Mouse (Mus musculus) left cerebral cortex, adult 9 months (tissue): Measurements from ENCODE around the gene Zfp346.

Source experiments
- DNase-seq, 2 experiments: peaks; one replicate each; pipeline ENCODE4 v3.0.0; 2022; ENCODE audit warnings: low spot score in 2 of 2

Zfp346 gene

DNA sequence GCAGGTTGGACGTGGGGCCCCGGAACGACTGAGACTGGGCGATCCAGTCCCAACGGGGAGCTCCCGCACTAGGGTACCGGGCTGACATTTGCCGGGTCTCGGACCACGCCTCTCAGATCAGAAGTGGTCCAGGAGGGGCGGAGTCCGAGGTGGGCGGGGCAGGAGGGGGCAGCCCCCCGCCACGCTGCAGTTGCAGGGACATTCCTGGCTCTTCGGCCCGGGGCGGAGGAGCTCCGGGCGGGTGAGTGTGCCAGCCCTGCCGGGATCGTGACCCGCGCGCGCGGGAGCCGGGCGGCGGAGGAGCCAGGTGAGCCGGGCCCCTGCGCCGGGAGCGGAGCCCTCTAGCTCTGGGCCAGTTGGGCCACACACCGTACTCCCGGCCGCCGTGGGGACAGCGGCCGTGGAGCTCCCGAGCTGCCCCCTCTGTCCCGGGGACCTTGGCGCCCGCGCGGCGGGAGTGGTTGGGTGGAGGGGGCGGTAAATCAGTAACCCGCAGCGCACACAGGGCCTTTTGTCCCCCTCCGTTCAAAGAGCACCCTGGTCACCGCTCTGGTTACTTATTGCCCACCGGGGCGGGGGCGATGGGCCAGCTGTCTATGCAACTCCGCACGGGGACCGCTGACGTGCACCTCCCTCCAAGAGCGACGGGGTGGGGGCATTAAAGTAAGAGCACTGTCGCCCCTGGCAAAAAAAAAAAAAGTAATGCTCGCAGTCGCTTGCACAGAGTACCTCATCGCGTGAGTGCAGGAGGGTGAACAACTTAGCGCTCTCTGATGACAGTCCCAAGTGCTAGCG lies 47.7 kb downstream of the Zfp346 start, which contains the start of gene Fgfr4:
TSS of gene Fgfr4 (plus strand) at position 20 of the 795 bp plus-strand sequence.
- DNase-seq = no peak

DNA sequence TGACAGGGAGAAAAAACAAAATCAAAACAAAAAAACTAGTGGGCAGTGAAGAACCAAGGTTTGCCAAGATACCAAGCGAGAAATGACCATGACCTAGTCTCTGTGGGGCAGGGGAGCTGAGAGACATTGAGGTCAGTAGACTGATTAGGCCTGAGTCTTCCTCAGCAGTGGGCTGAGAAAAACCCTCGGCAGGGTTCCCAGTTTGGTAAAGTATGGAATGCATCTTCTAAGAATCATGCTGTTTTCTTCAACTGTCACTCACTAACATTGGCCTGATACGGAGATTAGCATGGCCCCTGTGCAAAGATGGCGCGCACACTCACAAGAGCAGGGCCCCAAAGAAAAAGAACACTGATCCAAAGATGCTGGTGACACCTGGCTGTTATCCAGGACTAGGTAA lies 48.8 kb downstream of the Zfp346 start:
- DNase-seq = no peak

DNA sequence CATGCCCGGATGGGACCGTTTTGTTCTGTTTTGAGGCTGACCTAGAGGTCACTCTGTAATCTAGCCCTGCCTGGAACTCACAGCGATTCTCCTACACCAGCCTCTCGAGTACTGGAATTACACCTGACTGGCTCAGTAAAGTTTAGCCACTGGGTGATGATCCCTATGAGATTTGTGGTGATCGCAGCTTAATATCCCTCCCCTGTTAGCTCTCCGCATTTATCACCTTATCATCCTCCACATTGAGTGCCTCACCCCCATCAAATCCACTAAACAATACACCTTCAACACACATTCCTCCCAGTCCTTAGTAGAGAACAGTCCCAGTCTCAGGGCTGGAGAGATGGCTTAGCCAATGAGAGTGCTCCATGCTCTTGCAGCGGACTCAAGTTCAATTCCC lies 57.3 kb downstream of the Zfp346 start:
- no peak for DNase-seq

DNA sequence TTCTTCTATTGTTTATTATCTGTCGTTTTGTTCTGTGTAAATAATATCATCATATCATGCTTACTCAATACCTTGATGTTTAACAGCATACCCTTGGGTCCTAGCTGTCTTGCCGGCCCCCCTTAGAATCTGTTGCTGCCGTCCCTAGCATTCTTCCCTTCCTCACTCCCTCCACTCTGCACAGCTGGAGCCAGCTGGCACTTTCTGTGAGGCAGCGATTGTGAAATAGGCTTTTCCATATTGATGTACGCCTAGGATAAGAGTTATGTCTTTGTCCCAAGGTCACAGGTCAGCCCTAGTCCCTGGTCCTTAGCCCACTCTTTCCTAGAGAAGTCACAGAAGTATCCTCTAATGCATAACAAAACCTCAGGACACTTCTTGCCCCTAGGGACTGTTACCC lies 58.4 kb downstream of the Zfp346 start:
- no peak for DNase-seq

DNA sequence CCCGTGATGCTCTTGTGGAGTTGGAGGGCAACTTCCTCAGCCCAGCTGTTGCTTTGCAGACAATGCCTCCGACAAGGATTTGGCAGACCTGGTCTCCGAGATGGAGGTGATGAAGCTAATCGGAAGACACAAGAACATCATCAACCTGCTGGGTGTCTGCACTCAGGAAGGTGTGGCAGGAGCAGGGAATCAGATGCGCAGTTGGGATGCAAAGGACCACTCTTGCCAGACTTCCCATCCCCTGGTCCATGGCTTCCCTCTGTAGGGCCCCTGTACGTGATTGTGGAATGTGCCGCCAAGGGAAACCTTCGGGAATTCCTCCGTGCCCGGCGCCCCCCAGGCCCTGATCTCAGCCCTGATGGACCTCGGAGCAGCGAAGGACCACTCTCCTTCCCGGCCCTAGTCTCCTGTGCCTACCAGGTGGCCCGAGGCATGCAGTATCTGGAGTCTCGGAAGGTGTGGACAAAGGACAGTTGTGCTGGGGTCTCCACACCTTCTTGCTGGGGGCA lies 60.8 kb downstream of the Zfp346 start:
- no peak for DNase-seq

DNA sequence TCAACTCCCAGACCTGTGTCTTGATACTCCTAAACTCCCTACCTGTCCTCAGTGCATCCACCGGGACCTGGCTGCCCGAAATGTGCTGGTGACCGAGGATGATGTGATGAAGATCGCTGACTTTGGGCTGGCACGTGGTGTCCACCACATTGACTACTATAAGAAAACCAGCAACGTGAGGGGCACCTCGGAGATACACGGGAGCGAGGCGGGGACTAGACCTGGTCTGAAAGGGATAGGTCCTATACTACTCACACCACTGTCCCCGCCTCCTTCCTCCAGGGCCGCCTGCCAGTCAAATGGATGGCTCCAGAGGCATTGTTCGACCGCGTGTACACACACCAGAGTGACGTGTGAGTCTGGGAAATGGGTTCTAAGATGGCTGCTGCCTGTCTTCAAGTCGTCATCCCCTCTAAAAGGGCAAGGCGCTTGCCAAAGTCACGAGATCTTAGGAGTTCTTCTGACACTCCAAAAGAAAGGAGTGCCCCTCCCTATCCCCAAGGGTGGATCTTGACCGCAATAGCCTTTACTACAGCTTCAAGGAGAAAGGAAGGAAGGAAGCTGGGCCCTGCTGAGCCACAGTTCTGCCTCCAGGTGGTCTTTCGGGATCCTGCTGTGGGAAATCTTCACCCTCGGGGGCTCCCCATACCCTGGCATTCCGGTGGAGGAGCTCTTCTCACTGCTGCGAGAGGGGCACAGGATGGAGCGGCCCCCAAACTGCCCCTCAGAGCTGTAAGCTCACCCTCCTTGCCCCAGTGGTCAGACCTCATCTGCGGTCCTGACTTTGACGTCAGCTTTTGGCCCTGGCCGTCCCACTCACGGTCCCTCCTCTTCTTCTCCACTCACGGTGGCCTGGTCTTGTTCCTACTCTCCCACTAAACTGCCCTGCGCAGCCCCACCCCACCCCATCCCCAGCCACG lies 62.0 kb downstream of the Zfp346 start:
- no peak for DNase-seq

DNA sequence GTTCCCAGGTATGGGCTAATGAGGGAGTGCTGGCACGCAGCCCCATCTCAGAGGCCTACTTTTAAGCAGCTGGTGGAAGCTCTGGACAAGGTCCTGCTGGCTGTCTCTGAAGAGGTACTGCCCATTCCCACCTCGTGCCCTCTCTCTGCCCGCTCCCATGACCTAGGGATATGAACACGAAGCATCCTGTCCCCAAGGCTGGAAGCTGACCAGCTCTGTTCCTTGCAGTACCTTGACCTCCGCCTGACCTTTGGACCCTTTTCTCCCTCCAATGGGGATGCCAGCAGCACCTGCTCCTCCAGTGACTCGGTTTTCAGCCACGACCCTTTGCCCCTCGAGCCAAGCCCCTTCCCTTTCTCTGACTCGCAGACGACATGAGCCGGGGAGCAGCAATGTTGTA lies 62.7 kb downstream of the Zfp346 start:
- DNase-seq = no peak

DNA sequence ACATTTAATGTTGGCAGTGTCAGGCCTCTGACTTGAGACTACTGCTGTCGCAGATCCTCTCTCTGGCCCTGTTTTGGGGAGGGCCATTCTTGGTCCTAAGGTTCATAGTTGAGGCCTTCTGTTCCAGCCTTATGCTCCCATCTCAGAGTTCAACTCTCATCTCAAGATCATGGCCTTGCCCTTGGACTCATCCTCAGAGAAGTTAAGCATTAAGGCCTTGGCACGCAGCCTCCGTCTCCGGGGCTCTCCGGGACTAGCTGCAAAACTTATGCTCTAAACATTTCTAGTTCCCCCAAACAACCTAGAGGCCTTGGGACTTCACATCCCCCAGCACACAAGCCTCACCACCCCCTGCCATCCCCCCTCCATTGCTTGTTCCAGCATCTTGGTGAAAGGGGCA lies 63.1 kb downstream of the Zfp346 start:
- DNase-seq = no peak

DNA sequence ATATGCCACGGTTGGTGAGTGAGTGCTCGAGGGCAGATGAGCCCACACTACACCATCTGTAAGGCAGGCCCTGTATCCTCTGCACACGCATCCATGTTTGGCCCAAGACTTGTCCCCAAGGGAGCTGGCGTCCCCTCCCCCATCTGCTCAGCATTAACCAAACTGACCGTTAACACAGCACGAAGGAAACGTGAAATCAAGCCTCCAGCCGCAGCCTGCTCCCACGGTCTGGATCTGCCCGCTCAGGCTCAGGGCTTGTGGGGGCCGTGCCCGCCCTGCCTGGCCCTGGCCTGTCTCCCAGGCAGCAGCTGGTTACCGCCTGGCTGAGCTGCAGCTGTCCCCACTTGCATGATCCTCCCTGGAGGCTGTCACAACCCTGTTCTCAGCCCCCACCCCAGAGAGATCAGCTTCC lies 63.9 kb downstream of the Zfp346 start:
- no peak for DNase-seq

DNA sequence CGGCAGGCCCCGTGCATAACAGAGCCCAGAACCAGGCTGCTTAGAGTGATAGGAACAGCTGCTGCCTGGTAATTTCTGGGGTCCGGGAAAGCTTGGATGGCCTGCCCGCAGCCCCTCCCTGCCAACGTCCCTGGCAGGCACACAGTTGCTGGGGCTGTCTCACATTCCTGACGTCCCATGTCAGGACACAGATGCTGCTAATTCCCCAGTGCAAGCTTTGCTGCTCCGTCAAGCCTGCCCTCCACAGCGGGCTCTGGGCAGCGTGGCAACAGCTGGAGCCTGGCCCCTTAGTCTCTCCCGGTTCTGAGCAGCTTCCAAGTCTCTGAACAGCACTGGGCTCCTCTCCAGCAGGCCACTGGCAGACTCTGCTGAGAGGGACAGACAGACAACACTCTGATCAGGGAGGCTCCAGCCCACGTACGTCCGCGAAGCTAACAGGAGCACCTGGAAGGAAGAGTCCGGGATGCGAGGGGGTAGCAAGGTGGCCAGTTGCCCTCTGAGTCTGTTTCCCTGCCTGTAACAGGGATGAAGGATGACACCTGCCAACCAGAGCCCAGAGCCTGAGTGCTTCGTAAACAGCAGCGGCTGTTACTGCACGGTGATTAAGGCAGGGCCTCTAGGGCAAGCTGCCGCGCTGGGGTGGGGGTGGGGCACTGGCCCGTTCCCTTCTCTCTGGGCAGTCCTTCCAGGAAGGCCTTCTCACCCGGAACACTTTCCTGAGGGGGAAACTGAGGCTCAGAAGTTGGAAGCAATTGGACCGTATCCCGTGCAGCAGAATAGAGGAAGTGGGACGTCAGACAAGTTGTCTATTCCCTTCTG lies 66.6 kb downstream of the Zfp346 start:
- peak in 1 of 2 experiments; percentile 62 for DNase-seq

DNA sequence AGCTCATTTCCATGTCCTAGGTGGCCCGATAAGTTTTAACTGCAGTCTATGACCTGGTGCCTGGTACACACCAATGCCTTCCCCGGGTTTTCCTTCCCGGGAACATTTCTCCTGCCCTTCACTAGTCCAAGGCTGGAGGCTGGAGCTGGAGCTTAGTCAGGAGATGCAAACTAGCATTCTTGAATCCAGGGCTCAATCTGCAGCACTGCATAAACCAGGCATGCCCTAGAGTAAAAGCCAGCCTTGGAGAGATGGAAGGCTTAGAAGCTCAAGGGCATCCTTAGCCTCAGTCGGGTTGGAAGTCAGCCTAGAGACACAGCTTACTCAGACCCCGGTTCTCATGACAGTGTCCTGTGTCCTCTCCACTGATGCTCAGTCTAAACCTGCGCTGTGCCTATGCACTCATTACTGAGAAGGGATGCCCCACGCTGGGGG lies 67.2 kb downstream of the Zfp346 start:
- DNase-seq = no peak

DNA sequence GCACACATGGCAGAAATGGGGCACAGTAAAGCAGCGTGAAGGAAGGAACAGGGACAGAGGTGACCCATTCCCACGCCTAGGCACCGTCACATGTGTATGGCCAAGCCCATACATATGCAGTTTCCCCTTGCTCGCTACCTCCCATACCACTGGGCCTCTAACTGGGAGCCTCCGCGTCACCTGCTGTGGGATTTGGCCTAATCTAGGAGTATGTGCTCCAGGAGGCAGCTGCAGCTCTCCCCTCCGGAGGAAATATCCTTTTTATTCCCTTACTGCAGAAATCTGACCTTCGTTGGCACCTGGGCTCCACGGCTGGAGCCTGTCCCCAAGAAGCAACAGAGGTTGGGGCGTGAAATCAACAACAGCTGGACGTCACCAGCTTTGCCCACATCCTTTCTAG lies 69.2 kb downstream of the Zfp346 start:
- no peak for DNase-seq

DNA sequence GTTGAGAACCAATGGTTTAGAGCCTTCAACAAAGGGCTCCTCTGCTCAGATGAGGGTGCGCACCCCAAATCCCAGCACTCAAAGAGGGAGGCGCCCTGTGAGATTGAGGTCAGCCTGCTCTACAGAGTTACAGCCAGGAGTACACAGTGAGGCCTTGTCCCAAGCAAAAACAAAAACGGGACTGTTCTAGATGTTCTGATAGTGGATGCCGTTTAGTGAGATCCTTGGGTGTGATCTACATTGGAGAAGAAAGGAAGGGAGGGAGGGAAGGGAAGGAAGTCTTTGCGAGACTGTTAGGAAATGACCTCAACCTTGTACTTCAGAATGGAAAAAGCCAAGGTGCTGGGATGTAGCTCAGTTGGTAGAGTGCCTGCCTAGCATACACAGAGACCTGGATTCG lies 71.2 kb downstream of the Zfp346 start:
- DNase-seq = no peak

DNA sequence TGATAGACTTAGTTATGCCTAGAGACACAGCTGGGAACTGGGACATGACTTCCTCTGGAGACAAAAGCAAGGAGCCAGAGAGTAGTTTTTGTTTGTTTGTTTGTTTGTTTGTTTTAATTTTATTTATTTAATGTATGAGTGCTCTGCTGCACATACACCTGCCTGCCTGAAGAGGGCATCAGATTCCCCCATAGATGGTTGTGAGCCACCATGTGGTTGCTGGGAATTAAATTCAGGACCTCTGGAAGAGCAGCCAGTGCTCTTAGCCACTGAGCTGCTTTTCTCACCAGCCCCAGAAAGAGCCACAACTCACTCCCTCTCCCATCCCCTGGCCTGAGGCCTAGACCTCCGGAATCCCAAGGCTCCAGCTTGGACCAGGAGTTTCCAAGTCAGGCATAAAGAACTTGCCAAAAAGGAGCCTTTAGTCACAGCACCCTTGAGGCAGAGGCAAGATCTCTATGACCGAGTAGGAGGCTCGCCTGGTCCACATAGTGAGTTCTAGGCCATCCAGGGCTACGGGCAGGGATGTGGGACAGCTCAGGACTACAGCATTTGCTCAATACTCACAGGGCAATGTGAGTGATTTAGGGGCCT lies 72.9 kb downstream of the Zfp346 start:
- no peak for DNase-seq

DNA sequence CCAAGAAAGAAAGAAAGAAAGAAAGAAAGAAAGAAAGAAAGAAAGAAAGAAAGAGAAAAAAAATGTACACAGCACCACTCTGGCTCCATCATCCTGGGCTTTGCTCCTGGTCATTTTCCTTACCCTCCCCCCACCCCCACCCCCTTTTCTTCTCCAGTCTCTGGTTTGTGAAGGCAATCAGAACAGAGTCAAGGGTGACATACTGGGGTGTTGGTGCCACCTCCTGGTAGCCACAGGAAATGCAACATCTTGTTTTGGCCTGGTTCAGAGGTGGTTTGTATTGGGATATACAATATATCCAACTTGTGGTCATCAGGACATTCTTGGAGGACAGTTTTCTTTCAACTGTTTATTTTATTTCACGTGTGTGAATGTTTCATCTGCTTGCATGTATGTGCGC lies 73.4 kb downstream of the Zfp346 start:
- DNase-seq = peak; percentile 56 to 85

DNA sequence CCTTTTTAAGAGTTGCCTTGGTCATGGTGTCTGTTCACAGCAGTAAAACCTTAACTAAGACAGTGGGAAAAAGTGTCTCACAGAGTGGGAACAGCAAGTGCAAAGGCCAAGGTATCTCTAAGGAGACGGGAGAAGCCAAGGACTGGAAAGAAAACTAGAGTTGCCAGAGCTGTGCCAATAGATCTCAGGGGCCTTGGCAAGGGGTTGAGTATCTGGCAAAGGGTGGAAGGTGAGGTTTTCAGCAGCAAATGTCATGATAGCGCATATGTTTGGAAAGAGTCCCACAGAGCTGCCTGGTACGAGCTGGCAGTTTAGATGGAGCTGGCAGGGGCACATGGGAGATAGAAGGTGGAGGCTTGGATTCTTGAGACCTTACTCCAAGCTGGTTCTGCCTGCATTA lies 74.5 kb downstream of the Zfp346 start:
- no peak for DNase-seq

DNA sequence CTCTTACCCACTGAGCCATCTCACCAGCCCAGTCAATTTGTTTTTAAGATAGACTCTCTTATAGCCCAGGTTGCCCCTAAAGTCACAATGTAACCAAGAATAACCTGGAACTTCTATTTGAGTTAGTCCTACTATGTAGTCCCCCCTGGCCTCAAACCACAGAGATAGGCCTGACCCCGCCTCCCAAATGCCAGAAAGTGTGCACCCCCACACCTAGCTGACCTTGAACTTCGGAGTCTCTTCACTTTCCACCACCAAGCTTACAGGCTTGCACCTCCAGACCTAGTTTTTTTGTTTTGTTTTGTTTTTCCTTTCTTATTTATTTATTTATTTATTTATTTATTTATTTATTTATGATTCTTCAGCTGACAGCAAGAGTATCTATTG lies 76.7 kb downstream of the Zfp346 start:
- DNase-seq = no peak

DNA sequence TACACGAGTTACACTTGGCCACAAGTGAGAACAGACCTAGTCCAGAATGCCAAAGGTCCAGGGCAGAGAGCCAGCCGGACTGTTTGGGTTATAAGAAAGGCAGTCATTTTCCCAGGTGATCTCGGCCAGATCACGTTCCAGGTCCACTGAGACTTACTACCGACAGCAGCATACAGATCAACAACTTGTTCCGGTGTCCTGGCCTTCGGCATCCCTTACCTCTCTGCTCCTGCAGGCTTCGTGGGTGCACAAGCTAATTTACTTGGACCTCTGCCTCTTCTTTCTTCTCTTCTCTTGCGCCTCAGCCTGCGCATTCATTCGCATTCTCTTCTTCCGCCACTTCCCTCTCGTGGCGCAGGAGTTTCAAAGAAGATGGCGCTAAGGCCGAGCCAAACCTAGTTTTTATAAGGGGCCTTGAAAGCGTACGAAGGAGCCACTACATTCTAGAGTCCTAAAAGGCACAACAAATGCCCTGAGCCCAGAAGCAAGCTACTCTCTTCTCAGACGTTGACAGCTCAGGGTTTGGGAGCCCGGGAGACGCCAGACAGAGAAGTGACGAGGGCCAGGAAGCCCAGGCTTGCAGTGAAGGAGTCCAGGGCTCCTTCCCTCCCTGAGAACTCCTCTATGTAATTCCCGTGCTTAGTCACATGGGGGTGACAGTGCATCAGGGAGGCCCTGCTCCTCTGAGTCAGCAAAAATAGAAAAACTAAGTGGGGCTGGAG lies 77.2 kb downstream of the Zfp346 start:
- DNase-seq = peak; percentile 59 to 72

DNA sequence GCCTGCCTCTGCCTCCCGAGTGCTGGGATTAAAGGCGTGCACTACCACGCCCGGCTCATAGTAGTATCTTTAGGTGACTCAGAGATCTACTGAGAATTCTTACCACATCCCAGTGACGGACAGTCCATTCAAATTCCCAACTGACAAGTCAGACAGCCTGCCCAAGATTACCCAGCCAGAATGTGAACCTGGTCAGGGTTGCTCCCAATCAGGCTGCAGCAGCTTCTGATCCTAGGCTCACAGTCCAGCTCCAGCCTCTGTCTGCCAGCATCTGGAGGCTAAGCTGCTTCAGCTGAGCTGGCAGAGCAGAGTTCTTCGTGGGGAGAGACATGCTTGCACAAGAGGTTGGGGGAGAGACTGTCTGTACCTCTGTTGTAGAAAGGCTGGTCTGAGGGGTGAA lies 78.3 kb downstream of the Zfp346 start:
- DNase-seq = no peak
